Mouse (Mus musculus) gastrocnemius, adult 18-20 months (tissue): Measurements from ENCODE around the gene Inpp4b. TPM values are rescaled to one million over a fixed set of nuclear protein-coding genes. Genes with fewer than 3 reads are reported as not detected.
"Not testable (repeated sequence)": the region's sequence is repeated elsewhere in the genome, so short reads cannot be mapped to it uniquely, and the experiment has no call there.

Source experiments
- DNase-seq: peaks from one replicate; pipeline ENCODE4 v3.0.0; 2021; ENCODE audit warnings: low spot score
- total RNA-seq, 2 experiments: library from RNA; stranded (reverse); gene quantifications; 2 replicates each; pipeline ENCODE4 v1.2.3; 2021

The Inpp4b gene
- total RNA-seq, 2 experiments from 2014 or later, result 13.6 to 23.3 TPM

DNA sequence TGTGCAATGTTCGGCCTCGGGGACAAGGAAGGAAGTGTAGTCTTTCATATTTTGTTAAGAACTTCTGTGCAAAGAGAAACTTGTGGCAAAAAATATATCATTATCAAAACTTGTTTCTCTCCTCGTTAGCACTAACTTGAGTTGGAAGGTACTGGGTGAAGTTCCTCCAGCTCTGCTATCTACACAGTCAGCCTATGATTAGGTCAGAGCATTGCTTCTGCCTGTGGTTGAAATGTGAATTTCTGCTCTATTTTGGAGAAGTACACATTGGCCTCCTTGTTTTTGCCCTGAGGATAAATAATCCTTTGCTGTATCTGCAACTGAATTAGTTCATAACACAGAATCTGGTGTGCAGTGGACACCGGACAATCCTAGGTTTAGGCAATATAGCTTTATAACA, 431.7 kb downstream of the Inpp4b start:
- no peak for DNase-seq

DNA sequence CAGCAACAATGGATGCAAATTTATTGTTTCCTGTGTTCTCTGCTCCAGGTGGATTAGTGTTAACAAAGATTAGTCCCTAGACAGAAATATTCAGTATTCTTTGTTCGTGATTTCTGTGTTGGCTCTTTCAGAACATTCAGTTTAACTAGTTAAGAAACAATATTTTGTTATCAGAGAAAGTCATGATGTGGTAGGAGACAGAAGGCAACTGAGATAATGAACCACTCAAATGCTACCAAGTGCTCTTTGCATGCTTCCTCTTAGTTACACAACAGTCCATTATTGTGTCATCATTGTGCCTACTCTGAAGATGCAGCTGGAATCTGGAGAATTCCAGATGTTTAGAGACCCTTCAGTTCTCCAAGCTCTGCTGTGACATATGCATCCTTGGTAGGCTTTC, 432.1 kb downstream of the Inpp4b start:
- DNase-seq, result no peak

DNA sequence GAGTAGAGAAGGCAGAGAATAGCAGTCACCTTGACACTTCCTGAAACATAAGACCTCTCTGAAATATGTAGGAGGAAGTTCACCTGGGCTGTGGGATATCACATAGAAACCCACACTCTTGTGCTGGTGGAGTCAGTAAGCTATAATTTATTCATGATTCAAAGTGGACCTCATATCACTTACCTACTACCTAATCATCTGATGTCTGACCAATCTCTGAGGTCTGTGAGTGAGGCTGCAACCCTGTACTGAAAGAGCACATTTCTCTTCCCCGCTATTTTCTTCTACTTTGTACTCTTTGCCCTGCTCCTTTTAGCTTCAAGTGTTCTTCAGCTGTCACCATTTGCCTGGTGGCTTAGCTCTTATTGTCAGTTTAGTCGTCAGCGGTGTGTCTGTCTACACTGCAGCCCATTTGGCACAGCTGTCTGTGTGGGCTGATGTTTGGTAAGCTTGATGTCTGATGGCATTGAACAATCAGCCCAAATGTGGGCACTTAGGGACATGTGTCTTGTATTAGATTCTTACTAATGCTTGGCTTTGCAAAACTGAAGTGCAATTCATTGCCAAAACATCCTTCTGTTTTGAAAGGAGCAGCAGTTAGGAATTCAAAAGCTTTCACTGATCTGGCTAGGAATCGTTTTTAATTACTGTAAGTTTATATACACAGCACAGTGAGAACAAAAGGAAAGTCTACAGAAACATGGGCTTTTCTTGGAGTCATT, 434.3 kb downstream of the Inpp4b start:
- DNase-seq, result no peak

DNA sequence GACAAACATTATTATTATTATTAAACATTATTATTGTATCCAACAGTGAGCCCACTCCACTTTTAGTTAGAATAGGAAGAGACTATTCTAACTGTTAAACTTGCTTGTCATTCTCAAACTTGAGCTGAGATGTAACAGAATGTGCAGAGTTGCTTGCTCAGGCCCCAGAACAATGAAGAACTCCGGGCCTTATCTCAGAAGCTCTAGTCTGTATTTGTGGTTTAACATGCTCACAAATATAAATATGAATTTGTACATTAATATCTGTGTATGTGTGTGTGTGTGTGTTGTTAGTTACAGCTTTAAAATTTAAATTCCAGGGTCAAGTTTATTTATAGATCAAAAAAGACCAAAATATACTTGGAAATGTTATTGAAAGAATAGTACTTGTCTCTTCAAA, 435.3 kb downstream of the Inpp4b start:
- DNase-seq, result no peak

DNA sequence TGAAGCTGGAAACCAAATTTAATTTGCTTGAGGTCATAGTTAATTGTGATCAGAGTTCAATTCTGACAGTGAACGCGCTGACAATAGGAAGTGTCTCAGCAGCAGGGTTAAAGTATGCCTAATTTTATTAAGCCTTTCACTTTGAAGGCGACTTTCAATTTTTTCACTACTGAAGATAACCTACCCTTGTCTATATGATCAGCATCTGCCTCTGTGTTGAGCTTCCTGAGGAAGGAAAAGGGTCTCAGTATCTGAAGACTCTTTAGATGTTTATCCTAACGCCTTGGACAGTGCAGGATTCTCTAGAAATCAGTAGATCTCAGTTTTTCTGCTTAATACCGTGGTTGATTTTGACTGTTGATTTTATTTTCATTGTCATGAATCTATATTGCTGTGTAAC, 437.1 kb downstream of the Inpp4b start:
- no peak for DNase-seq

DNA sequence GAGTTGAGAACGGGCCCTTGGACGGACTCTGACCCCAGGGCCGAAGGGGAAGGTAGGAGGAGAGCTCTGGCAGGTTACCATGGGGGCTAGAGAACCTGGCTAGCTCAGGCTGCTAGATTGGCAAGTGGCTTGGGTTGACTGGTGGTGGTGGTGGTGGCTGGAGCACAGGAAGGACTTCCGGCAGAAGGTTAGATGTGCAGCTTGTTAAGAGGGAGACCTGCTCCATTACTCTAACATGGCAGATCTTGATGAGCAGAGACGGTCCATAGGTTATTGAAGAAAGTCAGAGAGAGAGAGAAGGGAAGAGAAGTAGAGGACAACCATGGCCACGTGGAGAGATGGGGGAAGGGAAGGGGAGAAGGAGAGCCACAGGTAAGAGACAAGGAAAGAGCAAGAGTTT, 437.8 kb downstream of the Inpp4b start:
- no peak for DNase-seq

DNA sequence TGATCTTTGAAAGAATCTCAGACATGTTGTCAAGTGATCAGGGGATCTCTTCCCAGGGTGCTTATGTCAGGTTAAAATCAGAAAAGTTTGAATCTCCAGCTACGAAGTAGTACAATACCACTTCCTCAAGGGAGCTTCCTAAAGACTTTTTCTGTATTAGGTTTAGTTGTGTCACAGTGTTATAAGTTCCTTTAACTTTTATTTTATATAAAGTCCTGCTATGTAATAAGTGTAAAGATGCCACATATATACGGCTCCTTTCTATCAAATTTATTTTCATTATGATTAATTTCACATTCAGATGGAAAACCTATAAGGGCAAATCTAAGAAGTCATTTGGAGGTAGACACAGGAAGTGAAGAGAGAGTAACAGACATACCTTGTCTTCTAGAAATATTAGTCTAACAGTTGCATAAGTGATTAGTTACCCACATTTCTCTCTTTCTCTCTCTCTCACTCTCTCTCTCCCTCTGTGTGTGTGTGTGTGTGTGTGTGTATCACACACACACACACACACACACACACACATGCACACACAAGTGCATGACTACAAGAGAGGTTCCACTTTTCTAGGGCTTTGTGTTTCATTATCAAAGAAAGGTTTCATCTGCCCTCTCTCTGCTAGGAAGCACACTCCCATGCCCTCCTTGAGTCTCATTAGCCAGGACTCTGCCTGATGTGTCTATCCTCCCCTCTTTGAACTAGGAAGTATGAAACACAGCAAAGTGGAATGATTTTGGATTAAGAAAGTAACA, 438.7 kb downstream of the Inpp4b start:
- DNase-seq, result no peak

DNA sequence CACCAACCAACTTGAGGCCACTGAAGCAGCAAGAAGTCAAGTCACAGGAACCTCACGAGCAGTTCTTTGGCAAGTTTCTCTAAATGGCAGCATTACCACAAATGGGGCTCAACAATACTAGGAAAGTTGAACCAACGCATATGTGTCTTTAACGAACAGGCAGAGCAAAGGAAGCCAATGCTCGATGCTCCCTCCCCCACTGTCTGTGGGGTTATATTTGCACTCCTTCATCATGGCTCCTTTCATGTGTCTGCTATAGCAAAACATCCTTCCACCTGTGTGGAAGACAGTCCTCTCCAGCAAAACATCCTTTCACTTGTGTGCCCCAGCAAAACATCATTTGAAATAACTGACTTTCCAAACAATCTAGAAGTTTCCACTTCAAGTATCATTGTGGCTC, 440.4 kb downstream of the Inpp4b start:
- DNase-seq, result no peak

DNA sequence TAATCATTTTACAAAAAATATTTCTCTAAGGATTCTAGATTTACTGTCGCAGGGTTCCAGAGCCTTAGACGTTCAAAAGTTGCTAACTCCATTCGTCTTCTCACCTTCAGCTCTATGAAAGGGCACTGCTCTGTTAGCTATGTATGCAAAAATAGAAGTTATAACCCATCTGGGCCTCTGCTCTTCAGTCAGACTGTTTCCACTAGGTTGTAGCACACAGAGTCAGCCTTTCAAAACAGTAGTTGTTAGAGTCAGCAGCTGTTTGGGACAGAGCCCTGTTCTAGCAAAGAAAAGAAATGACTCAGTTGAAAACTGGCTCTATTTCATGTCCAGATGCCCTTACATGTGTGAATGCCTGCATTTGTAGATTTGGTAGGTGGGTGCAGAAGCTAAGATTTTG, 442.4 kb downstream of the Inpp4b start:
- no peak for DNase-seq

DNA sequence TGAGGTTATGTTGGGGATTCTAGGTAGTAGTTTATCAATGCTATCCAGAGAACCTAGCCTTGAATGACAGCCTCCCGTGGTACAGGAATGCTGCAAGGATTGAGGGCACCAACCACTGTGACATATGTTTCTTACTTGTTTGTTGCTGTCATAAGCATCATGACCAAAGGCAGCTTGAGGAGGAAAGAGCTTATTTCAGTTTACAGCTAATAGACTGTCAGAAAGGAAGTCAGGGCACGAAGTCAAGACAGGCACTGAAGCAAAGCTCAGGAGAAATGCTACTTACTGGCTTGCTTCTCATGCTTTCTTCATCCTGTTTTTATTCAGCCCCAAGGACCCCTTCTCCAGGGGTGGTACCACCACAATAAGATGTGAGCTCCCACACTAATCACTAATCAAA, 446.1 kb downstream of the Inpp4b start:
- no peak for DNase-seq

DNA sequence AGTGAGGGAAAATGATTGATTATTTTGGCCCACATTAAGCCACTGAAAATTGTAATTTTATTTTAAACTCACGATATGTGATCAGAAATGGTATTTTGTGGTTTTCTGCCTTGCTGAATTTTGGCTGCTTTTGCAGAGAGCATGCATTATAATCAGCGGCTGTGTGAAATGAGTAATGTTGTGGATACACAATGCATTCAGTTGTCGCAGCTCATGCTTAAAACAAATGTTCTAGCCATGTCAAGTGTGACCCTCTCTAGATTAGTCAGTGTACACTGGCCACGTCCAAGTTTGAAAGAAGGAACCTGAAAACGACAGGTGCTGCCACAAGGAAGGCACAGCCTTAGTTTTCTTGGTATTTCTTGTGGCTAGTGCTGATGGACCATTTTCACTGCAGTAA, 450.3 kb downstream of the Inpp4b start:
- no peak for DNase-seq

DNA sequence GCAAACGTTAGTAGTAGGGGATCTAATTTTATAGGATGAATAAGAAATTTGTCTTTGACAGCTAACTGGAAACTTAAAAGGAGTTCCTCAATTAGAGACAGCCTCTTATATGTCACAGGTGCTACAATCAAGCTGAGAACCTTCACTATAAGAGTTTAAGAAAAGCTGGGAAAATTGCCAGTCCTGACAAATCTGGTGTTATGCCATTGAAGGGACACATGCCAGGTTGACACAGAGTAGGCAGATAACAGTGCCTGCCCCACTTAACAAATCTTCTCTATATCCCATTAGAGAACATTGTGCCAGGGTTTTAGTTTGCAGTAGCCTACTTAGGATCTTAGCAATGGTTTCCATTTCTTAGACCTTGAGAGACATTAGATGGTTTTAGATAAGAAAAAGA, 456.1 kb downstream of the Inpp4b start:
- DNase-seq, result no peak

DNA sequence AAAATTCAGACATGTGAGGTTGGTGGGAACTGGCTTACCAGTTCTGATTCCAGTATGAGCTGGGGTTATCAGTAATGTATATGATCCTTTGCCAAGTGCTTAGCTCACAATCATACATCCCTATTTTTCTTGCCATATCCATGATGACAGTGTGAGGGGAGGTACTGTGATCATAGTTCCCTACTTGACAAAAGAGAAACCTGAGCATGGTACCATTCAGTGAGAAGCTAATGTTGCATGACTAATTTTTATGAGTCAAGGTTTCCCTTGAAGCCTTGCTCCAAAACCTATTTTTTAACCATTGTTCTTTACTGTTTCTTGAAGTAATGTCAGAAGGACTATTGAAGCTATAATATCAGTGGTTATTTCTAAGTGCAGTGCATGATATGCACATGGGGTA, 458.4 kb downstream of the Inpp4b start:
- DNase-seq, result no peak

DNA sequence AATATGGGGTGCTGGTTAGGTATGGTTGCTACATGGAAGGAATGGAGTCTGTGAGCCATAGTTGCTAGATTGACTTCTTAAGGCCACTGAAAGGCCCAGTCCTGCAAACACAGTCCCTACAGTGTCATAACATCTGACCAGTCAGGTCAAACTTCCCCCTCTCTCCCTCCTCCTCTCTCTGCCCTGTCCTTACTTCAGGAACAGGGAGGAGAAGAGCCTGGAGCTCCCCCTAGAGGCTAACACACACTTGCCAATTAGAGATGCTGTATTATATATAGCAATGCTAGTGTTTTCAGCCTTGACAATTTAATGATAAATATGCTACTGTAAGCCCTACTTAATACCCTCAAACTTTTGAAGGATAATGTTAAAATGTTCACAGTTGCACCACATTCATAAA, 464.4 kb downstream of the Inpp4b start:
- DNase-seq, result peak; percentile 52

DNA sequence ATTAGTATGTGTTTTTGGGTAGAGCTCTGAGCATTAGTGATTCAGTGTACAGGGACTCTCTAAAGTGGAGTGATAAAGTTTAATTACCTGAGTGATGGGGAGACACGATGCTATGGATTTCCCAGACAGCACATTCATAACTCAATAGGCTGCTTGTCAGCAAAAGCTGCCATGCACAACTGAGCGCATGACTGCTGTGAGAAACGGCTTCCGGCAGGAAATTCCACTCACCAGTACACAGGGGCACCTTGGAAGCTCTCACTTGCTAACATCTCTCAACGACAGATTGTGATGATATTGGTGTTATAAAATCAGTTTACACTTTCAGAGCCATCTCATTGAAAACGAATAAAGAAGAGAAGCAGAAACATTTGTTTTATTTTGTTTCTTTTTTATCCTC, 465.2 kb downstream of the Inpp4b start:
- DNase-seq, result no peak

DNA sequence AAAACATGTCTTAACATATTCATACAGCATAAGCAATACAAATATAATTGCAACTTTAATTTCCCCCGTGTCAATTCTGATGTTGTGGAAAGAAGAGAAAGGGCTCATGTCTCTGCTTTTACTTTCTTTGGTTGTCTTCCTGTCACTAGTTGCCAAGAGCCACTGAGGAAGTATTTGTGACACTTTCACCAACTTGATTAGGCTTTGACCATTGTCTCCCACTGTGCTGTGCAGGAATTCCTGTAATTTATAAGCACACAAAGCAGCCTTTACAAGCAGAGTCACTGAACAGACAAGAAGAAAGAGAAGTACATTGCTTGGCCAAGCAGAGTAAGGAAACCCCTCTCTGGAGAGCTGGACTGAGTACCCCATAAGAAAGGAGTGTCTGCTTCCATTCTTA, 466.1 kb downstream of the Inpp4b start:
- no peak for DNase-seq

DNA sequence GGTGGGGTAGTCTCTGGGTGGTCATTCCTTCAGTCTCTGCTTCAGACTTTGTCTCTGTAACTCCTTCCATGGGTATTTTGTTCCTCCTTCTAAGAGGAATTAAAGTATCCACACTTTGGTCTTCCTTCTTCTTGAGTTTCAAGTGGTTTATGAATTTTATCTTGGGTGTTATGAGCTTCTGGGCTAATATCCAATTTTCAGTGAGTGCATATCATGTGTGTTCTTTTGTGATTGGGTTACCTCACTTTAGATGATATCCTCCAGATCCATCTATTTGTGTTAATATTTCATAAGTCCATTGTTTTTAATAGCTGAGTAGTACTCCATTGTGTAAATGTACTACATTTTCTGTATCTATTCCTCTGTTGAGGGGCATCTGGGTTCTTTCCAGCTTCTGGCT, 467.1 kb downstream of the Inpp4b start:
- not testable (repeated sequence) for DNase-seq

DNA sequence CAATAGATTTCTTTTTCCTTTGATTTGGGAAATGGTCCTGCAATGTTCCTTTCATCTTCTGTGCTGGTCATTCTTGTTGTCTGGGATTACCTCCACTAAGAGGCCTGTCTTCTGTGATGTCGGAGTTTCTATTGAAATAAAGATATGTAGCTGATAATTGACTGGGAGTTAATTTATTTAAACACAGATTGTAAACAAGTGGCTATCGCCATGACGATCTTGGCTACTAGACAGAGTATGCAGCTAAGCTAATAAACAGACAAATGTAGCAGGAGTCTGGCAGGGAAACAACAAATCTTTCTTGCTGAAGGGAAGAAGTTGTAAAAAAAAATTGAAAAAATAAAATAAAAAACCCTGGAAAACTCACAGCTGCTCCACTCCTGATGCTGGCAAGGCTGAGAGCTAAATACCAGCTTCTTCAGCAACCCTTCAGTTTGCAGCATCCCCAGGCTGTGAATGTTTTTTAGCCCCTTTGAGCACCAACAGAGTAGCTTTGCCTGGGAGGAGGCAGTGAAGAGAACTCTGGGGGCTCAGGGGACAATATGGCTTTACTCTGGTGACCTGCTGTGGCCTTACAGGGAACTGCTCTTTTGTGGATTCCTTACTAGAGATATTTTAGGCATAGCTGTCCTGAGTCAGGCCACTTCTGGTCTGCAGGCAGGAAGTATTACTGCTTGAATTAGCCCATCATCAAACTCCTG, 469.8 kb downstream of the Inpp4b start:
- DNase-seq, result no peak

DNA sequence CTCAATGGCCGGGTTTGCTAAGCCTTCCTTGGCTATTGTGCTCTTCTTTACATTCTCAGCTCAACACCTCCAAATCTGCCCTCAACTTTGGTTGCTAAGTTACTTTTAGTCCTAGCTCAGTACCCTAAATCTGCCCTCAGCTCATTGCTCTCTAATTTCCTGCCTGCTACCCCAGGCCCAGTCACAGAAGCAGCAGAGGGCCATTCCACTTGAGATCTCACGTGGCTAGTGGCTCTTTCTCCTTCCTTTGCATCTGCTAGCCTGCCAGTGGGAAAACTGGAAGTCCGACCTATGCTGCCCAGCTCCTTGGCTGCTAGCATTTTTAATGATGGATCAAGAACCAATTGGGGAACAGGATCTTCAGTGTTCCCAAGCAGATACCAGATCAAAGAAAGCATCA, 472.4 kb downstream of the Inpp4b start:
- no peak for DNase-seq

DNA sequence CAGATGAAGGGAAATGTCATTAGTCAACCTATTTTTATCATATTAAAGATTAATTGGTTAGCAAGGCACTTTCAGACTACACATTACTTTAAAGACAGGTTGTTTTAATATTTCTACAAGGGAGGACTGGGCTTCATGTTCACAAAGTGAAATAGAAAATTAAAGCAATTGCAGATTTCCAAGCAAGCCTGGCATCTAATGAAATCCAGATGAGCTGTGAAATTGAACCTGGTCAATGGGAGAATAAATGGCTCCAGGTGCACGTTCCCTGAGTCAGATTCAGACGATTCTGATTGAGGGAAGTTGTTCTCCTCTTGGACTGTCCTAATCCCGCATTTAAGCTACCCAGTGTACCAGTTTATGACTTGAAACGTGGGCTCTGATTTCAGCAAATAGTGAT, 473.2 kb downstream of the Inpp4b start:
- DNase-seq, result no peak

DNA sequence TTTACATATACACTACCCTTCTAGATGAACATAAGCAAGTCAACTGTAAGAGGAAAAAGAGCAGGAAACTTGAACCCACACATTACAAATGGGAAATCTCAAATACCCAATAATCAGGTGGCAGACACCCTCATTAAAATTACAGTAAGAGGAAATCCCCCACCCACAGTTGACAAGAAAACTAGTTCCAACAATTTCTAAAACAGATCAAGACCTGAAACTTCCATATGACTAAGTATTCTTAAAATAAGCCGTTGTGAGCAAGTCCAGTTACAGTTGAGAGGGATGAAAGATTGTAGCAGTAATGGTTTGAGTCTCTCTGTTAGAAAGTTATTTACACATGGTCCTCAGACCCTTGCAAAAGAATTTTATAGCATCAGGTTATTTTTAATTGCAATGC, 480.8 kb downstream of the Inpp4b start:
- DNase-seq, result no peak

DNA sequence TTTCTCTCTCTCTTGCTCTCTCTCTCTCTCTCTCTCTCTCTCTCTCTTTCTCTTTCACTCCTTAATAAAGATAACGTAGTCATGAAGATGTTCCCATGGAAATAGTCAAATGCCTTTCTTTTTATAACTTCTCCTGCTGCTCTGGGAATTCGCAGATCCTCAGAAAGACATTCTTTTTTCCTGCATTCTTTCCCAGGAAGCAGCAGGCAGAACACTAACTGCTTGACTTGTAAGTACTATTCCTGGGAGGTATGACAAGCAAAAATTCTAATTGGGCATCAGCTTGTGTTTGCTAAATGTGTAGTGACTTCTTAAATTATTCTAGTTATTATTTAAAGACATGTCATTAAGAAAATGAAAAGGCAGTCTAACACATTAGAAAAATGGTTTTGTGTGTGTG, 482.6 kb downstream of the Inpp4b start:
- no peak for DNase-seq

DNA sequence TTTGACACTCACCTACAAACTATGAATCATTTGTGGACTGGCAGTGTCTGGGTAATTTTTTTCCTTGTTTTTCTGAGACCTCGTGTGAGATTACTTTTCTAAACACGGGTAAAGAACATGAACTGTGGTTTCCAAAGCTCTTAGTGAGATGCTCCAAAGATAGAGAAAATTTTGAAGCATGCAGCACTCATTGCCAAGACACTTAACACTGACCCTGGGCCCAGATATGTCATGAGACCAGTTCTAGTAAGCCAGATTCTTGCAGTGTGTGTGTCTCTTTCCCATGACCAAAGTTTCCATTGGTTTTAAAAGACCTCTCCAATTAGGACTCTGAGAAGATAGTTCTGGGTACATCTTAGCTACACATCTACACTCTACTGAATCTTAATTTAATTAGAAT, 484.1 kb downstream of the Inpp4b start:
- DNase-seq, result peak; percentile 13
